Mouse (Mus musculus) midbrain, embryonic 14.5 days (tissue): ENCODE measurements around the gene Mettl24. TPM values are rescaled to one million over a fixed set of nuclear protein-coding genes. Genes with fewer than 3 reads are reported as not detected.

Experiments used
- ATAC-seq: fragments of 200-750 bp; cut with Nextera tagmentation; 2 replicates; pipeline ENCODE4 v1.8.0; 2017; ENCODE audit warnings: moderate number of reproducible peaks, moderate library complexity; ENCODE audit not compliant: low FRiP score, low TSS enrichment
- DNase-seq: peaks from one replicate; pipeline ENCODE4 v3.0.0-alpha.2; 2015
- H3K27ac ChIP-seq: fragments of 300-500 bp; sonication (generic); replicated peaks from 2 replicates; pipeline ENCODE4 v1.5.1; 2014; ENCODE audit warnings: mild to moderate bottlenecking, low read depth, low read length, moderate library complexity
- H3K27me3 ChIP-seq: fragments of 300-500 bp; sonication (generic); 2 replicates; pipeline ENCODE4 v1.6.1; 2014; ENCODE audit warnings: low read length, control low read depth, mixed read lengths; ENCODE audit not compliant: control insufficient read depth, insufficient read depth
- H3K36me3 ChIP-seq: fragments of 300-500 bp; sonication (generic); 2 replicates; pipeline ENCODE4 v1.6.1; 2014; ENCODE audit warnings: low read length, control low read depth; ENCODE audit not compliant: control insufficient read depth, insufficient read depth
- H3K4me1 ChIP-seq: fragments of 300-500 bp; sonication (generic); 2 replicates; pipeline ENCODE4 v1.6.1; 2014; ENCODE audit warnings: mild to moderate bottlenecking, antibody characterized with exemption, low read length, control low read depth; ENCODE audit not compliant: control insufficient read depth, insufficient read depth
- H3K4me2 ChIP-seq: fragments of 300-500 bp; sonication (generic); 2 replicates; pipeline ENCODE4 v1.6.1; 2014; ENCODE audit warnings: mild to moderate bottlenecking, low read length, moderate library complexity
- H3K4me3 ChIP-seq: fragments of 300-500 bp; sonication (generic); replicated peaks from 2 replicates; pipeline ENCODE4 v1.5.1; 2014; ENCODE audit warnings: low read depth, low read length
- H3K9ac ChIP-seq: fragments of 300-500 bp; sonication (generic); replicated peaks from 2 replicates; pipeline ENCODE4 v1.6.1; 2014; ENCODE audit warnings: mild to moderate bottlenecking, low read length, moderate library complexity
- H3K9me3 ChIP-seq: fragments of 300-500 bp; sonication (generic); 2 replicates; pipeline ENCODE4 v1.6.1; 2016; ENCODE audit warnings: low read length, control low read depth, mixed read lengths; ENCODE audit not compliant: control insufficient read depth
- WGBS: fragments of 180-500 bp; shearing (Covaris S2); extraction: QIAGEN DNeasy Blood & Tissue Kit; methylation state at CpG from one replicate; pipeline ENCODE4 v1.1.7; 2014; 5-methylcytosine and 5-hydroxymethylcytosine counted together
- polyA plus RNA-seq: library from polyadenylated mRNA; unstranded; fragments of >200 nt; fragmentation: Nextera tagmentation; extraction: Ambion mirVana; gene quantifications from 2 replicates; pipeline ENCODE4 v1.2.1, GENCODE M21; 2014

Gene Mettl24
- polyA plus RNA-seq, result 0.41 and 0.57 TPM in 2 replicates

DNA sequence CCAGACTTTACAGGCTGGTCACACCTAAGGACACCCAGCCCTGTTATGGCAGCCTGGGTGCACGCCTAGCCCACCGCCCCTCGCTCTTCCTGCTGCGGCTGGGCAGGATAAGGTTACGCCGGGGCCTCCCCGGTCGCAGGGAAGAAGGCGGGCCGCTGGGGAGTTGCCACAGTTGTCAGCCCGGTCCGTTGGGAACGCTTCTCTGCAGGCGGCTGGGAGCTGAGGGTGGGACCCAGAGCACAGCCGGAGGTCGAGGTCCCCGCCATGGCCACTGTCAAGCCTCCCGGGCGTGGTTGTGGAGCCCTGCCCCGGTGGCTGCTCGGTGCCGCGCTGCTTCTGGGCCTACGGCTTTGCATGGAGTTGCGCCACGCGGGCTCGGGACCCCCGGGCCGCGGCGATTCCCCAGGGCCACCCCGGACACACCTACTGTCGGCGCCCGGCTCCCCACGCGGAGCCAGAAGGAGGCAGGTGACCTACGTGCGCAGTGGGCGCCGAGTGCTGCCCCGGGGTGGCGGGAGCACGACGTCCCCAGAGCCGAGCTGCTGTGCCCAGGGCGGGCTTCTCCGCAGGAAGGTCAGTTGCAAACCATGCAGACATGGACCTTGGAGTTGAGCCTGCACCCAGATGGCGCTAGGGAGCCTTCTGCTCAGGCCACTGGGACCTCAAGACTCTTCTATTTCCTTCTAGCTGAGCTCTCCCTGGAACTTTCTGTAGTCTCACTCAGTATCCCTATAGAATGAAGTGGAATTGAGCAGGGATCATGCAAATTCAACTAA, at the start of gene Mettl24:
TSS of gene Mettl24 (plus strand) at position 191 of the 776 bp plus-strand sequence.
- peaks cover 18% of the 10 kb centered on the region for H3K4me1 ChIP-seq
- DNase-seq (peak; percentile 79), ATAC-seq (peak; percentile 74)
- WGBS, result under 1% methylated on average over 50 of the region's 50 CpGs
- H3K9me3 ChIP-seq, result no peaks in the 10 kb centered on the region
- H3K9ac ChIP-seq, result peak within 1 kb of the TSS; percentile 66
- H3K4me3 ChIP-seq, result peak within 1 kb of the TSS; percentile 46
- no peaks in the 10 kb centered on the region for H3K27me3 ChIP-seq
- no peaks in the 10 kb centered on the region for H3K36me3 ChIP-seq
- peak within 1 kb of the TSS; percentile 98 for H3K4me2 ChIP-seq
- 0 out of 2 replicates have a peak within 1 kb of the TSS, but pooled peaks have one; percentile 13 for H3K27ac ChIP-seq

GRCm38 (mm10) chr10:40637331-40637730, 45.8 kb upstream of the Mettl24 start:
- H3K4me1 ChIP-seq, result no peaks in the 10 kb centered on the region
- WGBS, result 73% methylated on average over 10 of the region's 10 CpGs
- H3K4me2 ChIP-seq, result no peak overlapping the region
- no peaks in the 10 kb centered on the region for H3K36me3 ChIP-seq
- no peak overlapping the region for H3K27ac ChIP-seq
- H3K9me3 ChIP-seq, result no peaks in the 10 kb centered on the region
- DNase-seq (no peak), ATAC-seq (no peak)
- no peaks in the 10 kb centered on the region for H3K27me3 ChIP-seq
- no peak overlapping the region for H3K9ac ChIP-seq
- no peak overlapping the region for H3K4me3 ChIP-seq

DNA sequence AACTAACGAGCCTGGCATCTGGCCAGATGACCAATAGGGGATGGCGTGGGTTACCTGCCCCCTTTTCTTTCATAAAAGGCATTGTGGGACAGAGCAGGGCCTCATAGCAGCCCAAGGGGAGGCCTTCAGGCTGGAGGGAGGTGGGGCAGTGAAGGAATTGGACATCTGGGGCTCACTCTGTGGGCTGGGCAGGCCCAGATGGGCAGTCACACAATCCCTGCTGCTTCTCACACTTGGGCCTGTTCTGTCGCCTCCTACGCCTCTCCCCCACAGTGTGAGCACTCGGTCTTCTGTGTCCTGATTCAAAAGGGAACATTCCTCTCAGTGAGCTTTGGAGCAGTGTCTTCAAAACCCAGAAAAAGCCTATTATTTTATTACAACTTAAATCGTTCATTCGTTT, 44.8 kb upstream of the Mettl24 start:
- Histone ChIP-seq H3K9ac (no peak overlapping the region), H3K27me3 (no peaks in the 10 kb centered on the region), H3K9me3 (no peaks in the 10 kb centered on the region), H3K27ac (no peak overlapping the region), H3K36me3 (no peaks in the 10 kb centered on the region), H3K4me1 (no peaks in the 10 kb centered on the region), H3K4me3 (no peak overlapping the region), H3K4me2 (no peak overlapping the region)
- ATAC-seq (no peak), DNase-seq (no peak)
- WGBS, result 48% methylated on average over 7 of the region's 7 CpGs

- Histone ChIP-seq H3K4me2 (no peak overlapping the region), H3K27me3 (no peaks in the 10 kb centered on the region), H3K27ac (no peak overlapping the region), H3K4me1 (no peaks in the 10 kb centered on the region), H3K9me3 (no peaks in the 10 kb centered on the region), H3K9ac (no peak overlapping the region), H3K4me3 (no peak overlapping the region), H3K36me3 (no peaks in the 10 kb centered on the region)
- 37% methylated on average over 26 of the region's 26 CpGs for WGBS
- DNase-seq (peak; percentile 49), ATAC-seq (no peak)
Measured at GRCm38 (mm10) chr10:40638823-40639819, 44.0 kb upstream of the Mettl24 start.

DNA sequence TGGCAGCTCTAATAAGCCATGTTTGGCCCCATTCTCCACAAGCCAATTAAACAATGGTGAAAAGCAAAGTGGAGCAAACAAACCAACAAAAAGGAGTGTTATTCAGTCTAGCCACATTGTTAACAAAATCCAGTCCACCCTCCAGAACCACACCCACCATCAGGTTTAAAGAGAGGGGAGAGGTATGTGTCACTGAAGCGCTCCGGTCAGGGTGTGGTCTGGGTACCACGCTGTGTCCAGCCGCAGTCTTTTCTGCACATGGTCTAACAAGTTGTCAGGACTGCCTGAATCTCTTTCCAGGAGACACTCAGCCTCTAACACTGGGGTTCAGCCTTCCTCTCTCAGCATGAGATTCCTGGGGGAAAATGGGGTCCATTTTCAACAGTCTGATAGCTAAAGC, 42.7 kb upstream of the Mettl24 start:
- no peak overlapping the region for H3K4me3 ChIP-seq
- 88% methylated on average over 4 of the region's 4 CpGs for WGBS
- H3K4me1 ChIP-seq, result no peaks in the 10 kb centered on the region
- H3K9me3 ChIP-seq, result no peaks in the 10 kb centered on the region
- H3K36me3 ChIP-seq, result no peaks in the 10 kb centered on the region
- no peaks in the 10 kb centered on the region for H3K27me3 ChIP-seq
- no peak for ATAC-seq
- H3K27ac ChIP-seq, result no peak overlapping the region
- no peak for DNase-seq
- no peak overlapping the region for H3K9ac ChIP-seq
- H3K4me2 ChIP-seq, result no peak overlapping the region

- no peak for DNase-seq
- WGBS, result 91% methylated on average over 7 of the region's 7 CpGs
- no peak for ATAC-seq
Measured at GRCm38 (mm10) chr10:40641901-40642300, 41.2 kb upstream of the Mettl24 start.

GRCm38 (mm10) chr10:40643126-40643525, 40.0 kb upstream of the Mettl24 start:
- DNase-seq (no peak), ATAC-seq (no peak)
- 82% methylated on average over 5 of the region's 5 CpGs for WGBS
- Histone ChIP-seq H3K27ac (no peak overlapping the region), H3K9ac (no peak overlapping the region), H3K27me3 (no peaks in the 10 kb centered on the region), H3K9me3 (no peaks in the 10 kb centered on the region; the same call in 1 of the 2 replicates), H3K36me3 (no peaks in the 10 kb centered on the region), H3K4me3 (no peak overlapping the region), H3K4me1 (no peaks in the 10 kb centered on the region), H3K4me2 (no peak overlapping the region)

More at GRCm38 (mm10) chr10:40641901-40642300, 41.2 kb upstream of the Mettl24 start:
- no peak overlapping the region for H3K9ac ChIP-seq
- H3K27me3 ChIP-seq, result no peaks in the 10 kb centered on the region
- H3K36me3 ChIP-seq, result no peaks in the 10 kb centered on the region
- no peak overlapping the region for H3K4me3 ChIP-seq
- H3K4me1 ChIP-seq, result no peaks in the 10 kb centered on the region
- H3K9me3 ChIP-seq, result no peaks in the 10 kb centered on the region
- no peak overlapping the region for H3K4me2 ChIP-seq
- H3K27ac ChIP-seq, result no peak overlapping the region

- Histone ChIP-seq H3K4me1 (no peaks in the 10 kb centered on the region), H3K27ac (no peak overlapping the region), H3K4me3 (no peak overlapping the region), H3K36me3 (no peaks in the 10 kb centered on the region), H3K9me3 (no peaks in the 10 kb centered on the region; the same call in 1 of the 2 replicates), H3K4me2 (no peak overlapping the region), H3K27me3 (no peaks in the 10 kb centered on the region), H3K9ac (no peak overlapping the region)
- ATAC-seq (no peak), DNase-seq (no peak)
- 77% methylated on average over 9 of the region's 9 CpGs for WGBS
Measured at GRCm38 (mm10) chr10:40644456-40644855, 38.6 kb upstream of the Mettl24 start.
